18 mouse cellular contexts compared by ENCODE assay signal in the genomic region with DNA sequence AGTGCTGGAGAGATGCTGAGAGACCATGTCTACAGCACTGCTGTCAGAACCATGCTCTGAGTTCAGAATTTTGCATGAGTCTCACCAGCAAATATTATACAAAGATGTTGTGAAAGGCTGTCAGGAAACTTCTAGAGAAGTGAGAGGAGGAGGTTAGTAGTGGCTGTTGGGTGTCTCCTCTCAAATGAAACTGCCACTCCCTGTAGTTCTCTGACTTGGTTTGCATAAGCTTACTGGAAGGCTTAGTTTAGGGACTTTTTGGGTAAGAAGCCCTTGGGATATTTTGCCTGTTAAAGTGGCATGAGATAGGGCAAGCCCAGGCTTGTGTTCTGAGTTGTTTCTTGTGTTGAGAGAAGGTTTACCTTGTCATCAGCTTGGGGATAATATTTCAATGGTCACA. TPM values are rescaled to one million over a fixed set of nuclear protein-coding genes. Genes with fewer than 3 reads are reported as not detected.
"Had no signal": no experiment of that assay in that cellular context is flagged by ENCODE, and none has a peak within 500 bp of the region (broad histone marks: within the 10 kb centered on the region; RNA-seq: fewer than 3 reads in every experiment).

No protein-coding gene starts in this region.

RNA-seq across cellular contexts. Expression of a gene that starts 40.7 kb away (rescaled TPM):
- total RNA-seq: left cerebral cortex, adult 18-20 months; left cerebral cortex, postnatal 25 days had no signal
- polyA plus RNA-seq: intestine, postnatal 0 days; kidney, adult 2 months; kidney, embryonic 14.5 days; kidney, postnatal 0 days; large intestine, adult 2 months; limb, embryonic 10.5 days; limb, embryonic 13.5 days; liver, embryonic 12.5 days; liver, embryonic 15.5 days; lung, embryonic 15.5 days; midbrain, embryonic 10.5 days; midbrain, embryonic 13.5 days; midbrain, embryonic 16.5 days; neural tube, embryonic 11.5 days; neural tube, embryonic 14.5 days; stomach, embryonic 14.5 days had no signal
